Comparison of ENCODE assay signal across 8 mouse cellular contexts in the genomic region with DNA sequence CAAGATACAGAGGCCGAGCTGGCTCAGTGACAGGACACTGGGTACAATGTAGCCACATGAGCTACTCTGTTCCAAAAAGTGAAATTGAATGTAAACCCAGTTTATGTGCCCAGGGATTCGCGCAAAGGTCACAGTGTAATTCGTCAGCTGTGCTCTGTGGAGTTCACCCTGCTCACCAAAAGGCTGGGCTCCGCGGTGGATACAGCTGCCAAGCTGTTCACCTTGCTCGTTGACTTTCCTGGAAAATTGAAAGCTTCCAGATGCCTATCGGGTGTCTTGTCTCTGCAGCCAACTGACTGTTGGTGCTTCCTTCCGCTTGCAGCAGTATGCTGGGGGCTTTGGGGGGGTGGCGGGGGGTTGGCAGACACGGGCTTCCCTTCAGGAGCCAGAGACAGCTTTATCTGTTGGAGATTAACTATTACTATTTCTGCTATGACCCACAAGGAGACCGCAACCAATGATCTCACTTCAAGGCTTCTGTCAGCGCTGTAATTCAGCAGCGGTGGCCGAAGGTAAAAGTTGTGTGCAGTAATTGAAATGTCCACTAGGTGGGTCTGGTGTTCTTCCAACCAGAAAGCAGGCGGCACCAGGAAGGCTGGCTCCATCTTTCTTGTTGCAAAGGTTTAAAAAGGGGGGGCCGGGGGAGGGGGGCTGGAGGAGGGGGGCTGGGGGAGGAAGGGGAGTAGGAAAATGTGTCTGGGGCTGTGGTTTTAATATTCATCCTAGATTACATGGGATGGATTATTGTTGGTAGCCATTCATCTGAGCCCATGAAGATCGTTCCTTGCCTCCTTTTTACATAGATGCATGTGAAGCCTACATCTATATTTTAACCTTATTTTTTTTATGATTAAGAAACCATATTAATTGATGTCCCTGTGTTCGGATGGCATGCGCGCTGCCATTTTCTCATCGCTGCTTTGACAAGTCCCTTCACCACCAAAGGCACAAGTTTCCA.
DNase-seq lines count a peak whose midpoint lies in the region; ATAC-seq and TF ChIP-seq lines count a peak whose summit lies in the region.

No protein-coding gene starts in this region.

- no peak for TF ChIP-seq POLR2A in liver, adult 2 months (IDR thresholded peaks at IDR 0.05; ENCODE audit: extremely low read depth, insufficient read depth, low read length)
- no peak for TF ChIP-seq POLR2A in myocyte (IDR thresholded peaks at IDR 0.05; ENCODE audit: insufficient read length, low read depth)

- no peak overlapping the region for H3K4me3 ChIP-seq in C2C12 (ENCODE audit: insufficient read depth, poor library complexity, severe bottlenecking)
- H3K4me3 ChIP-seq in embryonic facial prominence, embryonic 10.5 days, result peak overlapping the region; percentile 43
- H3K4me3 ChIP-seq in heart, embryonic 11.5 days (ENCODE audit: low read depth, low read length), result no peak overlapping the region; the same call in 1 of the 2 replicates
- H3K4me3 ChIP-seq in kidney, embryonic 15.5 days (replicated peaks), result peak overlapping the region; percentile 36
- peak overlapping the region; percentile 31 for H3K4me3 ChIP-seq in liver, adult 2 months (ENCODE audit: insufficient read depth, low read depth, low read length)
- no peak overlapping the region for H3K4me3 ChIP-seq in myocyte

- peaks cover 11% of the 10 kb centered on the region for H3K4me1 ChIP-seq in embryonic facial prominence, embryonic 10.5 days
- no peaks in the 10 kb centered on the region for H3K4me1 ChIP-seq in heart, embryonic 11.5 days (ENCODE audit: control insufficient read depth, insufficient read depth, low read length)
- H3K4me1 ChIP-seq in kidney, embryonic 15.5 days, result peaks cover 6% of the 10 kb centered on the region
- H3K4me1 ChIP-seq in liver, adult 2 months (ENCODE audit: control insufficient read depth, insufficient read depth, low read length), result no peaks in the 10 kb centered on the region

- no peaks in the 10 kb centered on the region for H3K79me3 ChIP-seq in C2C12 (ENCODE audit: low read depth)

- 30% methylated on average over 22 of the region's 22 CpGs for WGBS in embryonic facial prominence, embryonic 10.5 days
- WGBS in heart, embryonic 11.5 days (ENCODE audit: insufficient replicate concordance), result 28% methylated on average over 22 of the region's 22 CpGs
- 22% methylated on average over 22 of the region's 22 CpGs for WGBS in kidney, embryonic 15.5 days
- 26% methylated on average over 22 of the region's 22 CpGs for WGBS in liver, adult 2 months

- H3ac ChIP-seq in C2C12 (ENCODE audit: control insufficient read depth, insufficient read length, low read depth) (peak overlapping the region; percentile 23), myocyte (ENCODE audit: control insufficient read depth, insufficient read length) (no peak overlapping the region)

- no peaks in the 10 kb centered on the region for H3K9me3 ChIP-seq in embryonic facial prominence, embryonic 10.5 days
- H3K9me3 ChIP-seq in heart, embryonic 11.5 days (replicated peaks; ENCODE audit: control insufficient read depth, low read length), result no peaks in the 10 kb centered on the region
- no peaks in the 10 kb centered on the region for H3K9me3 ChIP-seq in kidney, embryonic 15.5 days (replicated peaks)

- 0 out of 2 replicates have a peak overlapping the region, but pooled peaks have one; percentile 22 for H3K9ac ChIP-seq in heart, embryonic 11.5 days (ENCODE audit: low read depth, low read length)
- H3K9ac ChIP-seq in kidney, embryonic 15.5 days, result no peak overlapping the region
- H3K9ac ChIP-seq in liver, adult 2 months (ENCODE audit: low read depth, low read length), result no peak overlapping the region; the same call in 1 of the 2 replicates

- no peaks in the 10 kb centered on the region for H3K36me3 ChIP-seq in C2C12 (ENCODE audit: control insufficient read depth, insufficient read depth)
- no peaks in the 10 kb centered on the region for H3K36me3 ChIP-seq in embryonic facial prominence, embryonic 10.5 days (replicated peaks)
- no peaks in the 10 kb centered on the region for H3K36me3 ChIP-seq in heart, embryonic 11.5 days (ENCODE audit: control insufficient read depth, insufficient read depth, low read length)
- H3K36me3 ChIP-seq in kidney, embryonic 15.5 days, result no peaks in the 10 kb centered on the region
- no peaks in the 10 kb centered on the region for H3K36me3 ChIP-seq in liver, adult 2 months (ENCODE audit: control insufficient read depth, insufficient read depth, low read length)
- H3K36me3 ChIP-seq in myocyte (ENCODE audit: control insufficient read depth, insufficient read depth), result no peaks in the 10 kb centered on the region

- peak; percentile 75 for DNase-seq in adrenal gland, postnatal 10 days
- DNase-seq in embryonic facial prominence, embryonic 10.5 days (ENCODE audit: low spot score), result peak; percentile 76
- peak; percentile 71 for DNase-seq in liver, adult 2 months (ENCODE audit: extremely low read depth, low read depth, low spot score)
- peak; percentile 60 for DNase-seq in testis, postnatal 10 days (ENCODE audit: low spot score)

- ATAC-seq in heart, embryonic 11.5 days (replicated peaks; ENCODE audit: insufficient number of reproducible peaks, low FRiP score, low TSS enrichment), result no peak
- peak; percentile 77 for ATAC-seq in kidney, embryonic 15.5 days (replicated peaks; ENCODE audit: low FRiP score)

- H3K27me3 ChIP-seq in C2C12 (ENCODE audit: control insufficient read depth, insufficient read depth, insufficient read length), result peaks cover 6% of the 10 kb centered on the region
- peaks cover 13% of the 10 kb centered on the region for H3K27me3 ChIP-seq in embryonic facial prominence, embryonic 10.5 days (replicated peaks; ENCODE audit: low read depth, poor library complexity, severe bottlenecking)
- peaks cover 10% of the 10 kb centered on the region for H3K27me3 ChIP-seq in heart, embryonic 11.5 days (ENCODE audit: control insufficient read depth, insufficient read depth, low read length)
- H3K27me3 ChIP-seq in kidney, embryonic 15.5 days, result peaks cover 6% of the 10 kb centered on the region
- no peaks in the 10 kb centered on the region for H3K27me3 ChIP-seq in liver, adult 2 months (ENCODE audit: control insufficient read depth, insufficient read depth, low read length)
- H3K27me3 ChIP-seq in myocyte (ENCODE audit: control insufficient read depth, insufficient read depth, insufficient read length), result peaks cover 3% of the 10 kb centered on the region

- no peak overlapping the region for H3K27ac ChIP-seq in embryonic facial prominence, embryonic 10.5 days (replicated peaks)
- H3K27ac ChIP-seq in heart, embryonic 11.5 days (ENCODE audit: low read depth, low read length), result no peak overlapping the region
- H3K27ac ChIP-seq in kidney, embryonic 15.5 days, result no peak overlapping the region
- no peak overlapping the region for H3K27ac ChIP-seq in liver, adult 2 months (replicated peaks; ENCODE audit: insufficient read depth, low read depth, low read length)

- TF ChIP-seq CTCF in C2C12 (IDR thresholded peaks at IDR 0.05; ENCODE audit: control insufficient read depth, insufficient read depth, insufficient read length), result peak; percentile 53
- peak; percentile 55; the same call in 1 of the 2 replicates for TF ChIP-seq CTCF in liver, adult 2 months (IDR thresholded peaks at IDR 0.05; ENCODE audit: low read depth, low read length)

- H3K79me2 ChIP-seq in C2C12 (ENCODE audit: control insufficient read depth, insufficient read depth) (no peaks in the 10 kb centered on the region), myocyte (ENCODE audit: control insufficient read depth, insufficient read depth) (no peaks in the 10 kb centered on the region)
- no peaks in the 10 kb centered on the region for H3K79me2 ChIP-seq in liver, adult 2 months (ENCODE audit: control insufficient read depth, insufficient read depth, low read length)

- peak overlapping the region; percentile 63 for H3K4me2 ChIP-seq in heart, embryonic 11.5 days
- H3K4me2 ChIP-seq in kidney, embryonic 15.5 days, result peak overlapping the region; percentile 68
- peak overlapping the region; percentile 63 for H3K4me2 ChIP-seq in myocyte (ENCODE audit: low read depth)

TF ChIP-seq in C2C12, 6 proteins besides CTCF, POLR2A, EP300 and RAD21:
- TF ChIP-seq USF1 (IDR thresholded peaks at IDR 0.05; ENCODE audit: low read depth) (no peak), CEBPB (IDR thresholded peaks at IDR 0.05; ENCODE audit: low read depth) (no peak), MAX (IDR thresholded peaks at IDR 0.05) (no peak), MYOD1 (IDR thresholded peaks at IDR 0.05; ENCODE audit: control insufficient read depth, insufficient read length, low read depth) (no peak), MYOG (IDR thresholded peaks at IDR 0.05; ENCODE audit: control insufficient read depth, extremely low read depth, insufficient read length) (no peak)

TF ChIP-seq in myocyte, 11 proteins besides CTCF, POLR2A, EP300 and RAD21:
- TF ChIP-seq REST (IDR thresholded peaks at IDR 0.05; ENCODE audit: insufficient read depth, insufficient read length) (no peak), SRF (IDR thresholded peaks at IDR 0.05; ENCODE audit: control insufficient read depth, insufficient read length, low read depth) (no peak), CEBPB (IDR thresholded peaks at IDR 0.05; ENCODE audit: insufficient read depth, poor library complexity, severe bottlenecking) (no peak), TCF3 (IDR thresholded peaks at IDR 0.05; ENCODE audit: insufficient read length, low read depth) (no peak), MYOD1 (IDR thresholded peaks at IDR 0.05; ENCODE audit: control insufficient read depth in 1 of 3, insufficient read length in 2 of 3, low read depth in 2 of 3) (no peak), POLR2AphosphoS2 (IDR thresholded peaks at IDR 0.05; ENCODE audit: insufficient read length, low read depth) (no peak), TCF12 (IDR thresholded peaks at IDR 0.05; ENCODE audit: insufficient read depth, poor library complexity, severe bottlenecking) (no peak), USF1 (IDR thresholded peaks at IDR 0.05; ENCODE audit: low read depth) (no peak), MAX (IDR thresholded peaks at IDR 0.05; ENCODE audit: low read depth) (no peak), E2F4 (IDR thresholded peaks at IDR 0.05; ENCODE audit: insufficient read depth) (no peak), MYOG (IDR thresholded peaks at IDR 0.05; ENCODE audit: control insufficient read depth in 1 of 3, insufficient read depth in 1 of 3, insufficient read length in 2 of 3, low read depth in 2 of 3) (no peak)

Comparison
In these comparisons a context has a peak if more than half of its experiments do, and no peak if none do; other contexts are left out.
1. H3K4me3 ChIP-seq: peak in embryonic facial prominence, embryonic 10.5 days (single experiment), kidney, embryonic 15.5 days (single experiment) and liver, adult 2 months (single experiment); none in C2C12 (single experiment), heart, embryonic 11.5 days (single experiment) and myocyte (single experiment).
2. Peak in every context shown above with its lines, with median percentiles within 50 percentile points of each other: DNase-seq and H3K4me2 ChIP-seq.